Mouse (Mus musculus) myocyte (in vitro differentiated cells): ENCODE data around the gene Isl1.

ENCODE experiments used
- CEBPB ChIP-seq: IDR thresholded peaks from 2 replicates; pipeline ENCODE4 v1.6.1; 2011; ENCODE audit warnings: mild to moderate bottlenecking, moderate library complexity; ENCODE audit not compliant: poor library complexity, insufficient read depth, severe bottlenecking
- POLR2A ChIP-seq: IDR thresholded peaks from one replicate; pipeline ENCODE4 v1.6.1; 2011; ENCODE audit warnings: low read depth, mild to moderate bottlenecking, control low read depth, moderate library complexity; ENCODE audit not compliant: insufficient read length
- TCF12 ChIP-seq: IDR thresholded peaks from one replicate; pipeline ENCODE4 v1.6.1; 2011; ENCODE audit warnings: mild to moderate bottlenecking, control low read depth; ENCODE audit not compliant: poor library complexity, insufficient read depth, severe bottlenecking

DNA sequence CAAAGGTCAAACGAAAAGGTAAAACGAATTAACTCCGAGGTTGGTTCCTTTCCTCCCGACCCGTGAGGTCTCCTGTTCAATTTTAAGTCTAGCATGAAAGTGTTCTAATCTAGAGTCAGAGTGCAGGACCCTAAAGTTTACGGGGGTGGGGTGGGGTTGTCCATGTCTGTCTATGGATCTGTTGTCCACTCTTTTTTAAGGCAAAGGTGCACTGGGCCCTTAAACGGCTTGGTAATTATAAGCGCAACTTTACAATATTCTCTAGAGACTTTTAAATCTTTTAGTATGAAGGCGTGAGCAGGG lies 925 bp upstream of the Isl1 start:
- no peak for TF ChIP-seq POLR2A
- no peak for TF ChIP-seq TCF12
- no peak for TF ChIP-seq CEBPB
